Mouse (Mus musculus) heart, postnatal 0 days (tissue): Measurements from ENCODE around the gene Plekhf1. TPM values are rescaled to one million over a fixed set of nuclear protein-coding genes. Genes with fewer than 3 reads are reported as not detected.

ENCODE experiments used
- ATAC-seq: fragments of 200-750 bp; cut with Nextera tagmentation; 2 replicates; pipeline ENCODE4 v1.8.0; 2017; ENCODE audit warnings: low read depth, moderate number of reproducible peaks, moderate library complexity; ENCODE audit not compliant: insufficient read depth
- DNase-seq: peaks from one replicate; pipeline ENCODE4 v3.0.0-alpha.2; 2016; ENCODE audit warnings: low spot score
- H3K27ac ChIP-seq: fragments of 300-500 bp; sonication (generic); 2 replicates; pipeline ENCODE4 v1.5.1; 2014; ENCODE audit warnings: low read depth, mild to moderate bottlenecking
- H3K27me3 ChIP-seq: fragments of 300-500 bp; sonication (generic); 2 replicates; pipeline ENCODE4 v1.6.1; 2014; ENCODE audit warnings: low read length, mixed read lengths; ENCODE audit not compliant: control insufficient read depth, insufficient read depth
- H3K36me3 ChIP-seq: fragments of 300-500 bp; sonication (generic); replicated peaks from 2 replicates; pipeline ENCODE4 v1.6.1; 2014; ENCODE audit warnings: low read length, mixed read lengths; ENCODE audit not compliant: control insufficient read depth, insufficient read depth
- H3K4me1 ChIP-seq: fragments of 300-500 bp; sonication (generic); 2 replicates; pipeline ENCODE4 v1.6.1; 2014; ENCODE audit warnings: antibody characterized with exemption; ENCODE audit not compliant: control insufficient read depth, insufficient read depth
- H3K4me2 ChIP-seq: fragments of 300-500 bp; sonication (generic); 2 replicates; pipeline ENCODE4 v1.6.1; 2014; ENCODE audit warnings: low read depth, mild to moderate bottlenecking, low read length, moderate library complexity
- H3K4me3 ChIP-seq: fragments of 300-500 bp; sonication (generic); 2 replicates; pipeline ENCODE4 v1.5.1; 2014; ENCODE audit warnings: low read depth, low read length
- H3K9ac ChIP-seq: fragments of 300-500 bp; sonication (generic); replicated peaks from 2 replicates; pipeline ENCODE4 v1.6.1; 2014; ENCODE audit warnings: low read depth, low read length, mixed read lengths
- H3K9me3 ChIP-seq: fragments of 300-500 bp; sonication (generic); replicated peaks from 2 replicates; pipeline ENCODE4 v1.6.1; 2016; ENCODE audit warnings: low read length; ENCODE audit not compliant: control insufficient read depth
- CTCF ChIP-seq: IDR thresholded peaks from 2 replicates; pipeline ENCODE4 v1.5.1; 2016; ENCODE audit warnings: antibody characterized with exemption, control low read depth, low read depth
- EP300 ChIP-seq: IDR thresholded peaks from 2 replicates; pipeline ENCODE4 v1.6.1; 2016; ENCODE audit warnings: antibody characterized with exemption, low read depth
- WGBS: fragments of 180-500 bp; shearing (Covaris S2); extraction: QIAGEN DNeasy Blood & Tissue Kit; methylation state at CpG from one replicate; pipeline ENCODE4 v1.1.7; 2014; 5-methylcytosine and 5-hydroxymethylcytosine counted together
- polyA plus RNA-seq: library from polyadenylated mRNA; unstranded; fragments of >200 nt; fragmentation: Nextera tagmentation; extraction: Ambion mirVana; gene quantifications from 2 replicates; pipeline ENCODE4 v1.2.1, GENCODE M21; 2015
- total RNA-seq: library from RNA; depleted of rRNA; stranded (reverse); fragments of >200 nt; gene quantifications from 2 replicates; pipeline ENCODE4 v1.2.3, GENCODE M21; 2014; ENCODE audit warnings: low replicate concordance; rRNA removed

Gene Plekhf1
- total RNA-seq (6.3 and 17.5 TPM in 2 replicates), polyA plus RNA-seq (6.6 and 8.6 TPM in 2 replicates)

- Histone ChIP-seq H3K4me2 (peak within 1 kb of the TSS; percentile 73), H3K9ac (peak within 1 kb of the TSS; percentile 69), H3K27me3 (no peaks in the 10 kb centered on the region), H3K27ac (peak within 1 kb of the TSS; percentile 94), H3K4me3 (peak within 1 kb of the TSS; percentile 69), H3K36me3 (no peaks in the 10 kb centered on the region), H3K4me1 (peaks cover 18% of the 10 kb centered on the region), H3K9me3 (no peaks in the 10 kb centered on the region)
- DNase-seq (peak; percentile 95), ATAC-seq (peak; percentile 85)
- WGBS = under 1% methylated on average over 36 of the region's 36 CpGs
- TF ChIP-seq EP300 = no peak
- TF ChIP-seq CTCF = no peak
Observed at GRCm38 (mm10) chr7:38227900-38228298, at the start of gene Plekhf1. TSS of gene Plekhf1 (minus strand) at chr7:38228016.

DNA sequence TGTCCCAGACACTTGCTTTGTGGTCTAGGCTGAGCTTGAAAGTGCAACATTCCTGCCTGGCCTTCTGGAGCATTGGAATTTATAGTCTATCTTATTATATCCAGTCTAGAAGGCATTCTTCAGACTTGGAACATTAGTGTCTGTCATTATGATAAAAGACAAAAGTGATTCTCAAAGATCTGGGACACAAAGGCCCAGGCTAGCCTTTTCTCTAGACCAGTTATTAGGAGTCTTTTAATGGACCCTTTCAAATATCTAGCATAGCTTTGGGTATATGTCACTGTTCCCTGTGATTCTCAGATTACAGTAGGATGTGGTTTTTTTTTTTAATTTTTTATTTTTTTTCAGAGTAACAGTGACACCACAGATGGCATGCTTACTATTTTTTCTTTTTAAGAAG lies 44.7 kb upstream of the Plekhf1 start:
- H3K36me3 ChIP-seq = peaks cover 12% of the 10 kb centered on the region
- DNase-seq (no peak), ATAC-seq (no peak)
- H3K27ac ChIP-seq = no peak overlapping the region
- H3K4me2 ChIP-seq = no peak overlapping the region
- H3K9ac ChIP-seq = no peak overlapping the region
- no peaks in the 10 kb centered on the region for H3K27me3 ChIP-seq
- peaks cover 16% of the 10 kb centered on the region for H3K4me1 ChIP-seq
- TF ChIP-seq EP300 (no peak), CTCF (no peak)
- H3K4me3 ChIP-seq = no peak overlapping the region
- no peaks in the 10 kb centered on the region for H3K9me3 ChIP-seq

DNA sequence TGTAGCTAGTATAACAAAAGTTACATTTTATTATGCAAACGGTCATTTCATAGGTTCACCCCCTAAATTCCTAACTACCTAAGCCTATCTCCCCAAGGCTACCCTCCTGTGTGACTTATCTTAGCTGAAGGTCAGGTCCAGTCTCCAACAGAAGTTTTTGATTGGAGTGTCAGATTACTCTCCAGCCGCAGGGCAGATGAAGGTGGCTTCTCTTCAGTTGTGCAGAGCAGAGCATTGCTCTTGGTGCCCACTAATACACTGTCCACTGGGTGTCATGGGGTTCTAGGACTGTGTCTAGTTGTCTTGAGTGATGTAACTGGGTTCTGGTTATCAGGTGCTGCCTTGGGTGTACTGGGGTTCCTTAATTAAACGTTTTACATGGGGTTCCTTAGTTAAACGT lies 44.0 kb upstream of the Plekhf1 start:
- Histone ChIP-seq H3K9me3 (no peaks in the 10 kb centered on the region), H3K27ac (no peak overlapping the region; the same call in 1 of the 2 replicates), H3K4me2 (peak overlapping the region; percentile 91), H3K36me3 (peaks cover 16% of the 10 kb centered on the region), H3K27me3 (no peaks in the 10 kb centered on the region), H3K9ac (peak overlapping the region; percentile 83), H3K4me3 (peak overlapping the region; percentile 92), H3K4me1 (peaks cover 16% of the 10 kb centered on the region)
- 9% methylated on average over 4 of the region's 4 CpGs for WGBS
- TF ChIP-seq CTCF (no peak), EP300 (no peak)
- ATAC-seq = no peak
- no peak for DNase-seq

DNA sequence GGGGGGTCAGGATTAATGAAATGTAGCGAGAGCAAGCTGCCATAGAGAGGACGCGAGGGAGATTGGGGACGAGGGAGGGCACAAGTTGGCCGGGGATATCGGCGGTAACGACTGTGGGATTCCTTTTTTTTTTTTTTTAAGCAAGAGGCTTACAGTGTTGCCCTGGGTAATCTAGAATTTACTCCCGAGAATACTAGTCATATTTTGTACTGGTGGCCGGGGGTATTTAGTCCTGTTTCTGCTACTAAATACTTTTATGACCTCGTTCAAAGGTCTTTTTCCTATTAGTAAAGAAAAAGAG lies 43.6 kb upstream of the Plekhf1 start:
- Histone ChIP-seq H3K9me3 (no peaks in the 10 kb centered on the region), H3K27ac (peak overlapping the region; percentile 69), H3K36me3 (peaks cover 20% of the 10 kb centered on the region), H3K4me1 (peaks cover 16% of the 10 kb centered on the region), H3K4me3 (peak overlapping the region; percentile 92), H3K27me3 (no peaks in the 10 kb centered on the region), H3K9ac (peak overlapping the region; percentile 83), H3K4me2 (peak overlapping the region; percentile 91)
- DNase-seq (no peak), ATAC-seq (0 out of 2 replicates have a peak, but pooled peaks have one; percentile 37)
- 1% methylated on average over 11 of the region's 11 CpGs for WGBS
- TF ChIP-seq EP300 (no peak), CTCF (no peak)

- Histone ChIP-seq H3K36me3 (peaks cover 26% of the 10 kb centered on the region), H3K4me1 (peaks cover 16% of the 10 kb centered on the region), H3K4me3 (peak within 1 kb of the TSS; percentile 92), H3K27me3 (no peaks in the 10 kb centered on the region), H3K9ac (peak within 1 kb of the TSS; percentile 83), H3K27ac (peak within 1 kb of the TSS; percentile 69), H3K4me2 (peak within 1 kb of the TSS; percentile 91), H3K9me3 (no peaks in the 10 kb centered on the region)
- ATAC-seq (peak; percentile 94), DNase-seq (peak; percentile 82)
- 0% methylated on average over 38 of the region's 38 CpGs for WGBS
- no peak for TF ChIP-seq EP300
- TF ChIP-seq CTCF = no peak
Observed at GRCm38 (mm10) chr7:38270703-38271510, 43.1 kb upstream of the Plekhf1 start, which contains the start of gene Pop4. TSS of gene Pop4 (minus strand) at chr7:38271423.
